Mouse (Mus musculus): ENCODE data around the gene Farp2.

- TF ChIP-seq CTCF (IDR thresholded peaks at IDR 0.05; ENCODE audit: insufficient read depth, low read length) (no peak), POLR2A (IDR thresholded peaks at IDR 0.05; ENCODE audit: borderline replicate concordance, extremely low read depth, low read depth, low read length) (no peak)
These were observed 10.4 kb downstream of the Farp2 start for GRCm38 (mm10) chr1:93522325-93522724.
